Comparison of ENCODE assay signal across 8 mouse cellular contexts in the genomic region with DNA sequence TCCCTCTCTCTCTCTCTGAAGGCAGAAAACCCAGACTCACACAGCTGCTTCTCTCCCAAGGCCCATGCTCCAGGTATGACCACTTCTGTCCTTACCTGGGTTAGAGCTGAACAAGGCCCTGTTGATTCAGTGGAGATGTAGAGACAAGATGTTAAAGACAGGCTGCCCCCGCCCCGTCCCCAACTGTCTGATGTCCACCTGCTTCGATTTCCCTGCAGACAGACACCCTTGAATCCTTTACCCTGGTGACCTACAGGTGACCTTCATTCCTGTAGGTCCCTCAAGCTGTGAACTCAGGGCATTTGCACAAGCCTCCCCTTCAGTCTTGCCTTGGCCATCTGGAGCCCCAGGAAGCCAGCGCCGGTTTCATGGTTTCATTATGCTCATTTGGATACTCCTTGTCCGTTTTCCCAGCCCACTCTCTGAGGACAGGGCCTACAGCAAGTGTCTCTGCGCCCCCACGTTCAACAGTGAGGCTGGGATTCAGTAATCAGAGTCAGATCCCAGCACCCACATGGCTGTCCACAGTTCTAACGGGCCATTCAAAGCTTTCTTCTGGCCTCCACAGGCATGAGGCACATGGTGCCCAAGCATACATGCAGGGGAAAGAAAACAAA. TPM values are rescaled to one million over a fixed set of nuclear protein-coding genes. Genes with fewer than 3 reads are reported as not detected.
A peak's percentile ranks its signal among the peaks of the same experiment; 100 is the strongest.
DNase-seq lines count a peak whose midpoint lies in the region; ATAC-seq and TF ChIP-seq lines count a peak whose summit lies in the region.

No protein-coding gene starts in this region.

- no peak for DNase-seq in forebrain, embryonic 14.5 days (ENCODE audit: low spot score)
- DNase-seq in kidney, postnatal 0 days (ENCODE audit: low spot score): no peak
- no peak for DNase-seq in kidney, postnatal 4 days
- no peak for DNase-seq in liver, postnatal 0 days
- DNase-seq in left cerebral cortex, adult 9 months (ENCODE audit: low spot score in 2 of 2): no peak
- no peak for DNase-seq in midbrain, embryonic 11.5 days (ENCODE audit: low spot score, missing footprints)

- H3K36me3 ChIP-seq in forebrain, embryonic 14.5 days (ENCODE audit: control insufficient read depth, insufficient read depth, low read length): no peaks in the 10 kb centered on the region
- no peaks in the 10 kb centered on the region for H3K36me3 ChIP-seq in forebrain, embryonic 13.5 days (ENCODE audit: poor library complexity, severe bottlenecking)
- H3K36me3 ChIP-seq in kidney, postnatal 0 days (ENCODE audit: insufficient read depth, low read length): no peaks in the 10 kb centered on the region
- H3K36me3 ChIP-seq in embryonic facial prominence, embryonic 12.5 days: no peaks in the 10 kb centered on the region
- H3K36me3 ChIP-seq in liver, postnatal 0 days (replicated peaks; ENCODE audit: insufficient read depth, low read length): no peaks in the 10 kb centered on the region
- no peaks in the 10 kb centered on the region for H3K36me3 ChIP-seq in midbrain, embryonic 11.5 days (ENCODE audit: control insufficient read depth, insufficient read depth, low read length)

- no peaks in the 10 kb centered on the region for H3K9me3 ChIP-seq in forebrain, embryonic 14.5 days (replicated peaks; ENCODE audit: control insufficient read depth, low read length)
- no peaks in the 10 kb centered on the region for H3K9me3 ChIP-seq in forebrain, embryonic 13.5 days (replicated peaks)
- no peaks in the 10 kb centered on the region for H3K9me3 ChIP-seq in kidney, postnatal 0 days (replicated peaks; ENCODE audit: low read length)
- H3K9me3 ChIP-seq in embryonic facial prominence, embryonic 12.5 days: no peaks in the 10 kb centered on the region
- H3K9me3 ChIP-seq in liver, postnatal 0 days (ENCODE audit: low read length): no peaks in the 10 kb centered on the region
- no peaks in the 10 kb centered on the region for H3K9me3 ChIP-seq in midbrain, embryonic 11.5 days (ENCODE audit: control insufficient read depth, low read length)

- H3K4me1 ChIP-seq in forebrain, embryonic 14.5 days (ENCODE audit: control insufficient read depth, insufficient read depth, low read length): peaks cover 8% of the 10 kb centered on the region
- peaks cover 12% of the 10 kb centered on the region for H3K4me1 ChIP-seq in forebrain, embryonic 13.5 days
- H3K4me1 ChIP-seq in kidney, postnatal 0 days (replicated peaks; ENCODE audit: insufficient read depth, low read length): peaks cover 36% of the 10 kb centered on the region
- peaks cover 24% of the 10 kb centered on the region for H3K4me1 ChIP-seq in embryonic facial prominence, embryonic 12.5 days
- H3K4me1 ChIP-seq in liver, postnatal 0 days (ENCODE audit: insufficient read depth): peaks cover 42% of the 10 kb centered on the region
- no peaks in the 10 kb centered on the region for H3K4me1 ChIP-seq in midbrain, embryonic 11.5 days (ENCODE audit: control insufficient read depth, insufficient read depth, low read length)

- H3K27ac ChIP-seq in forebrain, embryonic 14.5 days (ENCODE audit: low read depth, low read length): no peak overlapping the region
- no peak overlapping the region; the same call in 1 of the 2 replicates for H3K27ac ChIP-seq in forebrain, embryonic 13.5 days
- H3K27ac ChIP-seq in kidney, postnatal 0 days: peak overlapping the region; percentile 75
- H3K27ac ChIP-seq in embryonic facial prominence, embryonic 12.5 days: 0 out of 2 replicates have a peak overlapping the region, but pooled peaks have one; percentile 31
- H3K27ac ChIP-seq in liver, postnatal 0 days (ENCODE audit: low read depth): peak overlapping the region; percentile 76
- no peak overlapping the region for H3K27ac ChIP-seq in midbrain, embryonic 11.5 days (ENCODE audit: low read depth, low read length)

- WGBS in forebrain, embryonic 14.5 days: 81% methylated on average over 9 of the region's 9 CpGs
- WGBS in forebrain, embryonic 13.5 days: 83% methylated on average over 9 of the region's 9 CpGs
- WGBS in kidney, postnatal 0 days: 75% methylated on average over 9 of the region's 9 CpGs
- 70% methylated on average over 9 of the region's 9 CpGs for WGBS in embryonic facial prominence, embryonic 12.5 days
- 71% methylated on average over 9 of the region's 9 CpGs for WGBS in liver, postnatal 0 days (ENCODE audit: insufficient replicate concordance)
- WGBS in midbrain, embryonic 11.5 days: 81% methylated on average over 9 of the region's 9 CpGs

- H3K27me3 ChIP-seq in forebrain, embryonic 14.5 days (replicated peaks; ENCODE audit: control insufficient read depth, insufficient read depth, low read length): no peaks in the 10 kb centered on the region
- 0 out of 2 replicates have a peak, but pooled peaks cover 4% of the 10 kb centered on the region for H3K27me3 ChIP-seq in forebrain, embryonic 13.5 days
- H3K27me3 ChIP-seq in kidney, postnatal 0 days (ENCODE audit: insufficient read depth, low read length): no peaks in the 10 kb centered on the region
- no peaks in the 10 kb centered on the region for H3K27me3 ChIP-seq in embryonic facial prominence, embryonic 12.5 days
- H3K27me3 ChIP-seq in liver, postnatal 0 days (ENCODE audit: insufficient read depth, low read length): no peaks in the 10 kb centered on the region
- H3K27me3 ChIP-seq in midbrain, embryonic 11.5 days (ENCODE audit: control insufficient read depth, insufficient read depth, low read length): no peaks in the 10 kb centered on the region

- TF ChIP-seq EP300 in liver, postnatal 0 days (IDR thresholded peaks at IDR 0.05; ENCODE audit: low read depth): no peak

- H3K9ac ChIP-seq in forebrain, embryonic 14.5 days (ENCODE audit: low read length): no peak overlapping the region
- no peak overlapping the region for H3K9ac ChIP-seq in forebrain, embryonic 13.5 days
- H3K9ac ChIP-seq in kidney, postnatal 0 days (ENCODE audit: low read depth, low read length): no peak overlapping the region
- no peak overlapping the region for H3K9ac ChIP-seq in embryonic facial prominence, embryonic 12.5 days
- peak overlapping the region; percentile 60; the same call in 1 of the 2 replicates for H3K9ac ChIP-seq in liver, postnatal 0 days (replicated peaks)
- H3K9ac ChIP-seq in midbrain, embryonic 11.5 days (ENCODE audit: low read length): no peak overlapping the region

- TF ChIP-seq CTCF in kidney, postnatal 0 days (IDR thresholded peaks at IDR 0.05; ENCODE audit: low read depth): no peak
- TF ChIP-seq CTCF in liver, postnatal 0 days (IDR thresholded peaks at IDR 0.05; ENCODE audit: low read depth): no peak

- H3K4me2 ChIP-seq in forebrain, embryonic 14.5 days (ENCODE audit: low read length): no peak overlapping the region
- H3K4me2 ChIP-seq in forebrain, embryonic 13.5 days: no peak overlapping the region
- H3K4me2 ChIP-seq in kidney, postnatal 0 days (ENCODE audit: low read length): no peak overlapping the region
- H3K4me2 ChIP-seq in embryonic facial prominence, embryonic 12.5 days (replicated peaks): no peak overlapping the region
- peak overlapping the region; percentile 55 for H3K4me2 ChIP-seq in liver, postnatal 0 days (ENCODE audit: low read depth, low read length)
- H3K4me2 ChIP-seq in midbrain, embryonic 11.5 days: no peak overlapping the region

- no peak overlapping the region for H3K4me3 ChIP-seq in forebrain, embryonic 14.5 days (ENCODE audit: low read depth, low read length)
- H3K4me3 ChIP-seq in forebrain, embryonic 13.5 days: no peak overlapping the region
- H3K4me3 ChIP-seq in kidney, postnatal 0 days (replicated peaks; ENCODE audit: low read depth, low read length): no peak overlapping the region
- H3K4me3 ChIP-seq in embryonic facial prominence, embryonic 12.5 days: no peak overlapping the region
- no peak overlapping the region for H3K4me3 ChIP-seq in liver, postnatal 0 days (ENCODE audit: low read depth, low read length)
- no peak overlapping the region for H3K4me3 ChIP-seq in midbrain, embryonic 11.5 days (ENCODE audit: low read depth, low read length)

- peak; percentile 8; the same call in 1 of the 2 replicates for ATAC-seq in forebrain, embryonic 14.5 days
- ATAC-seq in forebrain, embryonic 13.5 days: no peak
- ATAC-seq in kidney, postnatal 0 days (replicated peaks; ENCODE audit: low FRiP score, low read depth): no peak
- no peak for ATAC-seq in embryonic facial prominence, embryonic 12.5 days (ENCODE audit: insufficient number of reproducible peaks, insufficient read depth, low FRiP score, low TSS enrichment)
- no peak for ATAC-seq in liver, postnatal 0 days
- no peak for ATAC-seq in midbrain, embryonic 11.5 days (ENCODE audit: low FRiP score)

RNA-seq across cellular contexts. Expression of a gene that starts 13.6 kb away (rescaled TPM):
- 6.1 and 8.2 TPM in 2 replicates for polyA plus RNA-seq in forebrain, embryonic 14.5 days (2014; fragmentation: Nextera tagmentation; extraction: Ambion mirVana)
- 9.3 and 10.0 TPM in 2 replicates for polyA plus RNA-seq in forebrain, embryonic 13.5 days (2015; fragmentation: Nextera tagmentation; extraction: Ambion mirVana)
- 12.9 and 13.0 TPM in 2 replicates for polyA plus RNA-seq in kidney, postnatal 0 days (2015; fragmentation: Nextera tagmentation; extraction: Ambion mirVana)
- 5.0 and 5.7 TPM in 2 replicates for polyA plus RNA-seq in embryonic facial prominence, embryonic 12.5 days (2016; fragmentation: Nextera tagmentation; extraction: Ambion mirVana)
- polyA plus RNA-seq in liver, postnatal 0 days (2015; fragmentation: Nextera tagmentation; extraction: Ambion mirVana): 4.4 and 4.5 TPM in 2 replicates
- 3.5 and 3.7 TPM in 2 replicates for polyA plus RNA-seq in midbrain, embryonic 11.5 days (2014; fragmentation: Nextera tagmentation; extraction: Ambion mirVana)

RNA-seq across cellular contexts. Expression of a gene that starts 19.2 kb away (rescaled TPM):
- polyA plus RNA-seq in forebrain, embryonic 14.5 days (2014; fragmentation: Nextera tagmentation; extraction: Ambion mirVana): 0.30 and 0.32 TPM in 2 replicates
- polyA plus RNA-seq in forebrain, embryonic 13.5 days (2015; fragmentation: Nextera tagmentation; extraction: Ambion mirVana): 0.42 and 0.52 TPM in 2 replicates
- polyA plus RNA-seq in kidney, postnatal 0 days (2015; fragmentation: Nextera tagmentation; extraction: Ambion mirVana): 0.38 and 0.50 TPM in 2 replicates
- polyA plus RNA-seq in embryonic facial prominence, embryonic 12.5 days (2016; fragmentation: Nextera tagmentation; extraction: Ambion mirVana): 0.43 and 0.46 TPM in 2 replicates
- 0.23 and 0.27 TPM in 2 replicates for polyA plus RNA-seq in liver, postnatal 0 days (2015; fragmentation: Nextera tagmentation; extraction: Ambion mirVana)
- polyA plus RNA-seq in midbrain, embryonic 11.5 days (2014; fragmentation: Nextera tagmentation; extraction: Ambion mirVana): 0.18 and 0.23 TPM in 2 replicates

RNA-seq across cellular contexts. Expression of a gene that starts 34.8 kb away (rescaled TPM):
- 0.19 and 0.32 TPM in 2 replicates for polyA plus RNA-seq in forebrain, embryonic 14.5 days (2014; fragmentation: Nextera tagmentation; extraction: Ambion mirVana)
- 0.09 and 0.12 TPM in 2 replicates for polyA plus RNA-seq in forebrain, embryonic 13.5 days (2015; fragmentation: Nextera tagmentation; extraction: Ambion mirVana)
- 0.13 and 0.20 TPM in 2 replicates for polyA plus RNA-seq in kidney, postnatal 0 days (2015; fragmentation: Nextera tagmentation; extraction: Ambion mirVana)
- polyA plus RNA-seq in embryonic facial prominence, embryonic 12.5 days (2016; fragmentation: Nextera tagmentation; extraction: Ambion mirVana): not detected in 2 replicates
- 0.05 TPM in 2 replicates for polyA plus RNA-seq in liver, postnatal 0 days (2015; fragmentation: Nextera tagmentation; extraction: Ambion mirVana)
- 0.07 TPM in 1 of 2 replicates, not detected in the other for polyA plus RNA-seq in midbrain, embryonic 11.5 days (2014; fragmentation: Nextera tagmentation; extraction: Ambion mirVana)

RNA-seq across cellular contexts. Expression of a gene that starts 45.2 kb away (rescaled TPM):
- 7.7 and 10.7 TPM in 2 replicates for polyA plus RNA-seq in forebrain, embryonic 14.5 days (2014; fragmentation: Nextera tagmentation; extraction: Ambion mirVana)
- 11.8 and 14.2 TPM in 2 replicates for polyA plus RNA-seq in forebrain, embryonic 13.5 days (2015; fragmentation: Nextera tagmentation; extraction: Ambion mirVana)
- polyA plus RNA-seq in kidney, postnatal 0 days (2015; fragmentation: Nextera tagmentation; extraction: Ambion mirVana): 7.6 and 8.7 TPM in 2 replicates
- polyA plus RNA-seq in embryonic facial prominence, embryonic 12.5 days (2016; fragmentation: Nextera tagmentation; extraction: Ambion mirVana): 14.0 and 16.1 TPM in 2 replicates
- polyA plus RNA-seq in liver, postnatal 0 days (2015; fragmentation: Nextera tagmentation; extraction: Ambion mirVana): 6.5 and 7.6 TPM in 2 replicates
- polyA plus RNA-seq in midbrain, embryonic 11.5 days (2014; fragmentation: Nextera tagmentation; extraction: Ambion mirVana): 10.1 and 11.1 TPM in 2 replicates

Comparison
In these comparisons a context has a peak if more than half of its experiments do, and no peak if none do; other contexts are left out.
1. H3K27ac ChIP-seq: peak in kidney, postnatal 0 days (single experiment), embryonic facial prominence, embryonic 12.5 days (single experiment) and liver, postnatal 0 days (single experiment); none in forebrain, embryonic 14.5 days (single experiment), forebrain, embryonic 13.5 days (single experiment) and midbrain, embryonic 11.5 days (single experiment).